Mouse (Mus musculus): ENCODE measurements around the gene Inpp5e. TPM values are rescaled to one million over a fixed set of nuclear protein-coding genes. Genes with fewer than 3 reads are reported as not detected.
A peak's percentile ranks its signal among the peaks of the same experiment; 100 is the strongest.

The Inpp5e gene
- total and polyA plus RNA-seq, 2 experiments from 2014 or later = 16.5 to 29.0 TPM

DNA sequence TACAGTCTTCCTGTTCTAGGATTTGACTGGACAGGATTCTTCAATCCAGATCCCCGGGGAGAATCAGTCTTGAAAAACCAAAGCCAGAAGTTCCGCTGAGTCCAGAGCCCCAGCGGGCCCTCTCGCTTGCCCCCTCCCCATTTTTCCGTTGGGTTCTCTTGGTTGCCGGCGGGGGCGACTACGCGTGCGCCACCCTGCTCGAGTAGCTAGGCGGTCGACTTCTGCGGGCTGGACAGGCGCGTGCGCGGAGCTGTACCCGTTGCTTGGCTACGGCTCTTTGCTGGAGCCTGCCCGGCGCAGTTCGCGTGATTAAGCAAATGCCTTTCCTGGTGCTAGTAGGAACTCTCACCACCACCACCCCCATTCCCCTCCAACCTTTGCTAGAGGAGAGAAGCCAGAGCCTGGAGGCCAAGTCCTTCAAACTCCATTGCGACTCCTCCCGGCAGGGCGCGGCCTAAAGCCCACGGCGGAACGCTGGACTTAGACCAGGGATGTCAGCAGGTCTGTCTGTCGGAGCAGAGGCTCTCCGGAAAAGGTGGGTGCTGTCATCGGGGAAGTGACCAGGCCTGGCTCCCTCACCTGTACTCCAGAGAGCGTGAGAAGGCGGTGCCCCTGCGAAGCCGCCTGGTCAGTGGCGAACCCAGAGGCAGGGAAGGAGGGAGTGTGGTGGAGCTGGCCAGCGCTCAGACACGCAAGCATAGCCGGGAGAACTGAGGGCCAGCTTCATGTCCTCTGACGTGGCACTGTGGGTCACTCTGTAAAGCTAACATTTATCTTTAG, 36.9 kb upstream of the Inpp5e start:
- TF ChIP-seq CTCF (IDR thresholded peaks at IDR 0.05) = peak; percentile 55

DNA sequence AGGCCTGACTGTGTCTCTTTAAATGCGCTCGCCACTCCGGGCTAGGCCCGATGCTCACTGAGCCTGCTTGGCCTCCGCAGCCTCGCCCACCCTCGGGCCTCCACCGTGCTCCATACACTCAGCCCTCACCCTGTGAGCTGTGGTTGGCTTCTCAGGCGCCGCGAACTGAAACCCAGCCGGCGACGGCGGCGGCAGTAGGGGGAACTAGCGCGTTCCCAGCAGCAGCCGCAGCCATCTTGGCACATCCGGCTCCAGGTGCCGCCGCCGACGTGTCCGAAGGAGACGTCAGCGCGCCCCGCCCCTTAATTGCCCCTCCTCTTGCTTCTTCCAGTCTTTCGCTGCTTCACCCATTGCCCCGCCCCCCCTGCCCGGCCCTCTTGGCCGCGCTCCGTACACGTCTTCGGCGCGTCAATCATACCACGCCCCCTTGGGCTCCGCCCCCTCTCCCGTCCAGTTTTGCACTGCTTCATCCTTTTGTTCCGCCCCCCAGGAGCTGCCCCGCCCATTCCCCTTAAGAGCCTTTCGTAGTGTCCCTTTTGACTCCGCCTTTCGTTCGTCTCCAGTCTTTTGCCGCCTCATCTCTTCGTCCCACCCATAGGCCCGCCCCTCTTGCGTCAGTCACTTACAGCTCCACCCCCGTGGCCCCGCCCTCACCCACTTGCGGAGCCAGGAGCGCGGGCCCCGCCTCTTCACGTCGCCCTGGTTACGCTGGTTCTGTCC, 36.1 kb upstream of the Inpp5e start, which contains the start of gene Sec16a:
Gene Sec16a (minus strand): TSS at position 271 of the 720 bp plus-strand sequence.
- Histone ChIP-seq H3K4me1 (ENCODE audit: insufficient read depth, low read length) (peaks cover 20% of the 10 kb centered on the region), H3K4me3 (ENCODE audit: low read depth, low read length) (peak within 1 kb of the TSS; percentile 86), H3K27ac (ENCODE audit: low read depth, low read length) (peak within 1 kb of the TSS; percentile 90), H3K4me2 (ENCODE audit: low read depth, low read length, poor library complexity, severe bottlenecking) (peak within 1 kb of the TSS; percentile 92), H3K27me3 (ENCODE audit: insufficient read depth, low read length) (no peaks in the 10 kb centered on the region), H3K9ac (replicated peaks; ENCODE audit: low read length, poor library complexity, severe bottlenecking) (peak within 1 kb of the TSS; percentile 87), H3K9me3 (ENCODE audit: low read length) (no peaks in the 10 kb centered on the region), H3K36me3 (ENCODE audit: insufficient read depth, low read length) (peaks cover 15% of the 10 kb centered on the region)
- TF ChIP-seq CTCF (IDR thresholded peaks at IDR 0.05) = no peak
- ATAC-seq (ENCODE audit: low FRiP score) (peak; percentile 94), DNase-seq (ENCODE audit: low spot score) (peak; percentile 100)
- under 1% methylated on average over 60 of the region's 61 CpGs for whole genome bisulfite sequencing

More for the DNA sequence above, 36.9 kb upstream of the Inpp5e start:
- under 1% methylated on average over 44 of the region's 44 CpGs for WGBS
- peak overlapping the region; percentile 86 for H3K4me3 ChIP-seq (ENCODE audit: low read depth, low read length)
- H3K27me3 ChIP-seq (ENCODE audit: insufficient read depth, low read length) = no peaks in the 10 kb centered on the region
- peaks cover 20% of the 10 kb centered on the region for H3K4me1 ChIP-seq (ENCODE audit: insufficient read depth, low read length)
- peak overlapping the region; percentile 92 for H3K4me2 ChIP-seq (ENCODE audit: low read depth, low read length, poor library complexity, severe bottlenecking)
- DNase-seq (ENCODE audit: low spot score) (peak; percentile 97), ATAC-seq (ENCODE audit: low FRiP score) (peak; percentile 89)
- no peaks in the 10 kb centered on the region for H3K9me3 ChIP-seq (ENCODE audit: low read length)
- peak overlapping the region; percentile 90 for H3K27ac ChIP-seq (ENCODE audit: low read depth, low read length)
- peak overlapping the region; percentile 77 for H3K9ac ChIP-seq (replicated peaks; ENCODE audit: low read length, poor library complexity, severe bottlenecking)
- H3K36me3 ChIP-seq (ENCODE audit: insufficient read depth, low read length) = peaks cover 8% of the 10 kb centered on the region

DNA sequence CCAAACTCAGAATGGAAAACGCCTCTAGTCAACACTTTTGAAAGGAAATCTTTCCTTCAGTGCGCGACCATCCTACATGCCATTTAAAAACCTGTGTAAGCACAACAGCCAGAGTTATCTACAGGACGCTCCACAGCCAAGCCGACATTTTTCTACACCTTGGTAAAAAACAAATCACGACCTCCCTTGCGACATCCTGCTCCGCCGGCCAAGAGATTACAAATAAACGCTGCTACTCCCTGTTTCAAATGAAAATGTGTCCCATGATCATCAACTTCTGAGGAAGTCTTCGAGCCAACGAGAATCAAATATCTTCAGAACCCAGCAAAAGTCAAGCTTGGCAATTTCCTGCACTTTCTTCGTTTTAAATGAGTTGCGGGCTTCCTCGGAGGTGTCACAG, 35.4 kb upstream of the Inpp5e start:
- H3K4me3 ChIP-seq (ENCODE audit: low read depth, low read length) = peak overlapping the region; percentile 86
- TF ChIP-seq CTCF (IDR thresholded peaks at IDR 0.05) = no peak
- no peak for DNase-seq (ENCODE audit: low spot score)
- H3K4me1 ChIP-seq (ENCODE audit: insufficient read depth, low read length) = peaks cover 17% of the 10 kb centered on the region
- no peaks in the 10 kb centered on the region for H3K27me3 ChIP-seq (ENCODE audit: insufficient read depth, low read length)
- H3K36me3 ChIP-seq (ENCODE audit: insufficient read depth, low read length) = peaks cover 23% of the 10 kb centered on the region
- no peak for ATAC-seq (ENCODE audit: low FRiP score)
- H3K9me3 ChIP-seq (ENCODE audit: low read length) = no peaks in the 10 kb centered on the region
- WGBS = 7% methylated on average over 15 of the region's 15 CpGs
- H3K27ac ChIP-seq (ENCODE audit: low read depth, low read length) = peak overlapping the region; percentile 90; the same call in 1 of the 2 replicates
- H3K9ac ChIP-seq (replicated peaks; ENCODE audit: low read length, poor library complexity, severe bottlenecking) = peak overlapping the region; percentile 87
- peak overlapping the region; percentile 64 for H3K4me2 ChIP-seq (ENCODE audit: low read depth, low read length, poor library complexity, severe bottlenecking)

DNA sequence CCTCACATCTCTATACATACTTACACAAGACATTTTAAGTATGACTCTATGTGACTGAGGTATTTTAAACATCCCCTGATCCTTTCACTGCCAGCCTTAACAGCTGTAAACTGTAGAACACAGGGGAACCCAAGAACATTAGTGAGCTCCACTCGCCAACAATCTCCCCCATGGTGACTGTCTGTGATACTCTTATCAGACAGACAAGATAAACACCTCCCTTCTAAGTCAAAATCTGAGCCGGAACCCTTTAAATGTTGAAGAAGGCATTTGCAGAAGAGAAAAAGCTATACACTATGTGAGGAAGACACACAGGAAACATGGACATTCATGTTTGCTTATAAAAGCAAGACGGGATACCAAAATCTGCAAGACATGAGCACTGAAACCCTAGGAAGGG, 34.9 kb upstream of the Inpp5e start:
- Histone ChIP-seq H3K9ac (replicated peaks; ENCODE audit: low read length, poor library complexity, severe bottlenecking) (peak overlapping the region; percentile 87), H3K9me3 (ENCODE audit: low read length) (no peaks in the 10 kb centered on the region), H3K27me3 (ENCODE audit: insufficient read depth, low read length) (no peaks in the 10 kb centered on the region), H3K4me2 (ENCODE audit: low read depth, low read length, poor library complexity, severe bottlenecking) (peak overlapping the region; percentile 64), H3K4me3 (ENCODE audit: low read depth, low read length) (peak overlapping the region; percentile 86), H3K4me1 (ENCODE audit: insufficient read depth, low read length) (peaks cover 17% of the 10 kb centered on the region), H3K36me3 (ENCODE audit: insufficient read depth, low read length) (peaks cover 27% of the 10 kb centered on the region), H3K27ac (ENCODE audit: low read depth, low read length) (no peak overlapping the region)
- 62% methylated on average over 3 of the region's 3 CpGs for WGBS
- no peak for ATAC-seq (ENCODE audit: low FRiP score)
- no peak for DNase-seq (ENCODE audit: low spot score)
- TF ChIP-seq CTCF (IDR thresholded peaks at IDR 0.05) = no peak

DNA sequence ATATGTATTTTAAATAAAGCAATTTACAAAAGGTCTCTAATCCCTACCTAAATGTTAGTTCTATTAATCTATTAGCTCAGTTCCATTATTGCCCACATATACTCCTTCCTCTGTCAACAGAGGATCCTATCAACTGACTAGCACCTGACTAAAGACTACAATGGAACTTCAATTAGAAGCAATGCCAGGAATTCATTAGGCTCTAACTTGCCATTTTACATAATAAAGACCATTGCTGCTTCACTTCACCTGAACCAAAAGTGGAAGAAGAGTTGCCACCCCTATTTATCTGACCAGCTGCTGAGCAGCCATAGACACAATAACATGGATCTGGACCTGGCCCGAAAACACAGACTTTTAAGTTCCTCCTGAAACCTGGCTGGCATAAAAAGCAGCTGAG, 33.8 kb upstream of the Inpp5e start:
- TF ChIP-seq CTCF (IDR thresholded peaks at IDR 0.05) = no peak
- no peaks in the 10 kb centered on the region for H3K27me3 ChIP-seq (ENCODE audit: insufficient read depth, low read length)
- H3K4me3 ChIP-seq (ENCODE audit: low read depth, low read length) = no peak overlapping the region
- WGBS = 81% methylated on average over 1 of the region's 1 CpGs
- no peak for DNase-seq (ENCODE audit: low spot score)
- no peaks in the 10 kb centered on the region for H3K9me3 ChIP-seq (ENCODE audit: low read length)
- no peak overlapping the region for H3K27ac ChIP-seq (ENCODE audit: low read depth, low read length)
- H3K4me1 ChIP-seq (ENCODE audit: insufficient read depth, low read length) = peaks cover 17% of the 10 kb centered on the region
- peaks cover 33% of the 10 kb centered on the region for H3K36me3 ChIP-seq (ENCODE audit: insufficient read depth, low read length)
- H3K4me2 ChIP-seq (ENCODE audit: low read depth, low read length, poor library complexity, severe bottlenecking) = no peak overlapping the region
- ATAC-seq (ENCODE audit: low FRiP score) = no peak
- no peak overlapping the region for H3K9ac ChIP-seq (replicated peaks; ENCODE audit: low read length, poor library complexity, severe bottlenecking)

DNA sequence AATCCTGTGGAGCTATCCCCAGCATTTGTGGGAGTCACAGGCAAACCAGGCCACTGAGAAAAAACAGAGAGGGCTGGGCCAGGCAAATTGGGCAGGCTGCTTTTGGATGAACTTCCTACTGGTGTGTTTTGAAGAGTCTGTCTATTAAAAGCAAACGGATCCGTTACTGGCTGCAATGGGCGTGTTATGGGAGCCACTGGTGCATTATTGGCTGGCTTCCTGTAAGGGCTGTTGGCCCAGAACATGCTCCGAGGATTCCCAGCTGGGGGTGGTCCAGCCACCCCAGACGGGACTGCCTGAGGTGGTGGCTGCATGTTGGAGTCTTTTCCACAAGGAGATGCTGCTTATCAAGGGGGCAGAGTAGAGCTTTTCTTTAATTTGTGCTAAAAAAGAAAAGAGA, 32.7 kb upstream of the Inpp5e start:
- Histone ChIP-seq H3K27me3 (ENCODE audit: insufficient read depth, low read length) (no peaks in the 10 kb centered on the region), H3K4me1 (ENCODE audit: insufficient read depth, low read length) (peaks cover 13% of the 10 kb centered on the region), H3K9ac (replicated peaks; ENCODE audit: low read length, poor library complexity, severe bottlenecking) (no peak overlapping the region), H3K9me3 (ENCODE audit: low read length) (no peaks in the 10 kb centered on the region), H3K27ac (ENCODE audit: low read depth, low read length) (no peak overlapping the region), H3K4me2 (ENCODE audit: low read depth, low read length, poor library complexity, severe bottlenecking) (no peak overlapping the region), H3K4me3 (ENCODE audit: low read depth, low read length) (no peak overlapping the region), H3K36me3 (ENCODE audit: insufficient read depth, low read length) (peaks cover 37% of the 10 kb centered on the region)
- TF ChIP-seq CTCF (IDR thresholded peaks at IDR 0.05) = no peak
- ATAC-seq (ENCODE audit: low FRiP score) = no peak
- no peak for DNase-seq (ENCODE audit: low spot score)
- 78% methylated on average over 5 of the region's 5 CpGs for WGBS
